Mouse (Mus musculus): ENCODE measurements around the gene AL607142.1.

The AL607142.1 gene

GRCm38 (mm10) chr4:120057529-120057928 lies 7.3 kb upstream of the AL607142.1 start:
- no peak for DNase-seq (ENCODE audit: low read depth)

- DNase-seq (ENCODE audit: low read depth) = no peak
These were observed 6.6 kb upstream of the AL607142.1 start for GRCm38 (mm10) chr4:120058157-120058556.

- no peak for DNase-seq (ENCODE audit: low read depth)
These were observed 6.0 kb upstream of the AL607142.1 start for GRCm38 (mm10) chr4:120058794-120059193.

GRCm38 (mm10) chr4:120061727-120062126 lies 3.1 kb upstream of the AL607142.1 start:
- DNase-seq (ENCODE audit: low read depth) = no peak

- DNase-seq (ENCODE audit: low read depth) = no peak
These were observed 2.6 kb upstream of the AL607142.1 start for GRCm38 (mm10) chr4:120062198-120062597.

- DNase-seq (ENCODE audit: low read depth) = no peak
These were observed 2.0 kb upstream of the AL607142.1 start for GRCm38 (mm10) chr4:120062754-120063153.

GRCm38 (mm10) chr4:120063353-120064124 lies 1.3 kb upstream of the AL607142.1 start:
- no peak for DNase-seq (ENCODE audit: low read depth)

- no peak for DNase-seq (ENCODE audit: low read depth)
These were observed 2.2 kb downstream of the AL607142.1 start for GRCm38 (mm10) chr4:120066841-120067591.

GRCm38 (mm10) chr4:120067592-120068235 lies 2.9 kb downstream of the AL607142.1 start:
- no peak for DNase-seq (ENCODE audit: low read depth)

- DNase-seq (ENCODE audit: low read depth) = no peak
These were observed 4.2 kb downstream of the AL607142.1 start for GRCm38 (mm10) chr4:120068883-120069581.

- DNase-seq (ENCODE audit: low read depth) = no peak
These were observed 4.8 kb downstream of the AL607142.1 start for GRCm38 (mm10) chr4:120069582-120069980.

GRCm38 (mm10) chr4:120071411-120071810 lies 6.6 kb downstream of the AL607142.1 start:
- no peak for DNase-seq (ENCODE audit: low read depth)

- no peak for DNase-seq (ENCODE audit: low read depth)
These were observed 7.2 kb downstream of the AL607142.1 start for GRCm38 (mm10) chr4:120071842-120072507.

GRCm38 (mm10) chr4:120074061-120074460 lies 9.3 kb downstream of the AL607142.1 start:
- no peak for DNase-seq (ENCODE audit: low read depth)

- DNase-seq (ENCODE audit: low read depth) = no peak
These were observed 12.5 kb downstream of the AL607142.1 start for GRCm38 (mm10) chr4:120077322-120077721.

- DNase-seq (ENCODE audit: low read depth) = no peak
These were observed 17.7 kb downstream of the AL607142.1 start for GRCm38 (mm10) chr4:120082527-120082926.

GRCm38 (mm10) chr4:120083700-120084099 lies 18.9 kb downstream of the AL607142.1 start:
- DNase-seq (ENCODE audit: low read depth) = no peak

GRCm38 (mm10) chr4:120089536-120089935 lies 24.7 kb downstream of the AL607142.1 start:
- DNase-seq (ENCODE audit: low read depth) = no peak

- DNase-seq (ENCODE audit: low read depth) = no peak
These were observed 27.4 kb downstream of the AL607142.1 start for GRCm38 (mm10) chr4:120091997-120092783.

GRCm38 (mm10) chr4:120096935-120097334 lies 32.1 kb downstream of the AL607142.1 start:
- DNase-seq (ENCODE audit: low read depth) = no peak

- no peak for DNase-seq (ENCODE audit: low read depth)
These were observed 36.4 kb downstream of the AL607142.1 start for GRCm38 (mm10) chr4:120101186-120101585.

Data from c-Kit-positive CD71-negative TER-119-negative erythroid progenitor cells, embryonic 14.5 days (primary cell).